Mouse (Mus musculus) forebrain, embryonic 13.5 days (tissue): ENCODE data around the gene Ndufb3. TPM values are rescaled to one million over a fixed set of nuclear protein-coding genes. Genes with fewer than 3 reads are reported as not detected.
"Not testable (repeated sequence)": the region's sequence is repeated elsewhere in the genome, so short reads cannot be mapped to it uniquely, and the experiment has no call there.

Experiments
- ATAC-seq: fragments of 200-750 bp; cut with Nextera tagmentation; 2 replicates; pipeline ENCODE4 v1.8.0; 2017
- H3K27ac ChIP-seq: fragments of 300-500 bp; sonication (generic); 2 replicates; pipeline ENCODE4 v1.5.1; 2015; ENCODE audit warnings: inconsistent platforms, mild to moderate bottlenecking, moderate library complexity
- H3K27me3 ChIP-seq: fragments of 300-500 bp; sonication (generic); 2 replicates; pipeline ENCODE4 v1.6.1; 2015; ENCODE audit warnings: mild to moderate bottlenecking, inconsistent platforms
- H3K36me3 ChIP-seq: fragments of 300-500 bp; sonication (generic); 2 replicates; pipeline ENCODE4 v1.6.1; 2015; ENCODE audit warnings: mild to moderate bottlenecking, inconsistent platforms; ENCODE audit not compliant: poor library complexity, severe bottlenecking
- H3K4me1 ChIP-seq: fragments of 300-500 bp; sonication (generic); 2 replicates; pipeline ENCODE4 v1.6.1; 2015; ENCODE audit warnings: inconsistent platforms
- H3K4me2 ChIP-seq: fragments of 300-500 bp; sonication (generic); 2 replicates; pipeline ENCODE4 v1.6.1; 2015; ENCODE audit warnings: inconsistent platforms, mild to moderate bottlenecking, moderate library complexity
- H3K4me3 ChIP-seq: fragments of 300-500 bp; sonication (generic); 2 replicates; pipeline ENCODE4 v1.5.1; 2015; ENCODE audit warnings: mild to moderate bottlenecking, inconsistent platforms
- H3K9ac ChIP-seq: fragments of 300-500 bp; sonication (generic); 2 replicates; pipeline ENCODE4 v1.6.1; 2015; ENCODE audit warnings: mild to moderate bottlenecking, inconsistent platforms
- H3K9me3 ChIP-seq: fragments of 300-500 bp; sonication (generic); replicated peaks from 2 replicates; pipeline ENCODE4 v1.6.1; 2016; ENCODE audit warnings: inconsistent platforms
- WGBS: fragments of 180-500 bp; shearing (Covaris S2); methylation state at CpG from one replicate; pipeline ENCODE4 v1.1.7; 2015; 5-methylcytosine and 5-hydroxymethylcytosine counted together
- polyA plus RNA-seq: library from polyadenylated mRNA; unstranded; fragments of >200 nt; fragmentation: Nextera tagmentation; extraction: Ambion mirVana; gene quantifications from 2 replicates; pipeline ENCODE4 v1.2.1, GENCODE M21; 2015

Gene Ndufb3
- polyA plus RNA-seq, 1 experiment from 2014 or later: 206 TPM

DNA sequence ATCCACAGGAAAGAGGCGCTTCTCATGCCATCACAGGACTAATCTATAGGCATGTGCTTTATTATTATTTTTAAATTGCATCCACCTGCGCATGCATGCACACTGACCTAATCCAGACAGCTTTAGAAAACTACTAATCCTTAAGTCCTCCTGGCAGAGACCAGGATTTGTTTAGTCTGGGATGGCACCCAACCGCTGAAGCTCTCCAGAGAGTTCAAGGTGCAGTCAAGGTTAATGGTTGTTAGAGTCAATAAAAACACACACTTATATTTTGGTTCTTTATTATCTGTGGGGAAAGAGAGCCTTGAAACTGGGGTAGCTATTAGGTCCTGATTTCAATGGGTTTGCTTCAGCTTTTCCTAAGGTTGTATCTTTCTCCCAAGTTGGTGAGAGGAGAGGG lies 35.1 kb downstream of the Ndufb3 start:
- Histone ChIP-seq H3K4me2 (no peak overlapping the region), H3K9me3 (no peaks in the 10 kb centered on the region), H3K27ac (no peak overlapping the region), H3K9ac (no peak overlapping the region), H3K36me3 (no peaks in the 10 kb centered on the region), H3K4me1 (0 out of 2 replicates have a peak, but pooled peaks cover 4% of the 10 kb centered on the region), H3K4me3 (no peak overlapping the region), H3K27me3 (no peaks in the 10 kb centered on the region)
- 85% methylated on average over 3 of the region's 3 CpGs for WGBS
- no peak for ATAC-seq

DNA sequence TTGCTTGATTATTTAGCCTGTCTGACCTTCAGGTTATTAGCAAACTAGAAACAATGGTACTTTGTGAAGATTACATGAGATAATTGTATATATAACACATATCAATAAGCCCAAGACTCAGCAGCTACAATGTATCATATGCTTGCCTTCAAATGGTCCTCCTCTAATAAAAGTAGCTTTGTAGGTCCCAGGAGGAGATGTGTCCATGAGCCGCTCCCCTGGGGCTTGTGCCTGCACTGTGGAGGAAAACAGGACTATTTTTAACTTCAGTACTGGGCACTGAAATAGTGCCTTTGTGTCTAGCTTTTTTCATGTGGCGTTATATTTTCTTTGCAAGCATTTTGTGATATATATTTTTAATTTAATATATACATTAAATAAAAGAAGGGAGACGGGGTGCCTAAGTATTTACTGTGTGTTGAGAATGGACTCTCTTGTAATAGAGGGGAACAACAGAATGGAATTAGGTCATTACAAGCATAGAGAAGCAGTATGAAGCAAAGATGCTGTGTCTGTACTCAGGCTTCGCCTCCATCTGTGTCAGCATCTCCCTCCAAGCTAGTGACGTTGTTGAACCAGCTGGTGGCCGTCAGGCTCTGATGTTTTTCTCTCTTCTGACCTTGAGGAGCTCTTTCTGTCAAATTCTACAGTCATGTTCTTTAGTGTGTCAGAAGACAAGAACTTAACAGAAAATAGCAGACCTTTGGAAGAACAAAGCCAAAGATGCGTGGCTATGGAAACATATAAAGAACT lies 36.0 kb downstream of the Ndufb3 start:
- no peak overlapping the region for H3K27ac ChIP-seq
- H3K36me3 ChIP-seq: no peaks in the 10 kb centered on the region
- H3K27me3 ChIP-seq: no peaks in the 10 kb centered on the region
- H3K4me2 ChIP-seq: no peak overlapping the region
- H3K4me3 ChIP-seq: no peak overlapping the region
- no peak for ATAC-seq
- H3K9me3 ChIP-seq: no peaks in the 10 kb centered on the region
- 72% methylated on average over 7 of the region's 7 CpGs for WGBS
- H3K4me1 ChIP-seq: 0 out of 2 replicates have a peak, but pooled peaks cover 2% of the 10 kb centered on the region
- no peak overlapping the region for H3K9ac ChIP-seq

DNA sequence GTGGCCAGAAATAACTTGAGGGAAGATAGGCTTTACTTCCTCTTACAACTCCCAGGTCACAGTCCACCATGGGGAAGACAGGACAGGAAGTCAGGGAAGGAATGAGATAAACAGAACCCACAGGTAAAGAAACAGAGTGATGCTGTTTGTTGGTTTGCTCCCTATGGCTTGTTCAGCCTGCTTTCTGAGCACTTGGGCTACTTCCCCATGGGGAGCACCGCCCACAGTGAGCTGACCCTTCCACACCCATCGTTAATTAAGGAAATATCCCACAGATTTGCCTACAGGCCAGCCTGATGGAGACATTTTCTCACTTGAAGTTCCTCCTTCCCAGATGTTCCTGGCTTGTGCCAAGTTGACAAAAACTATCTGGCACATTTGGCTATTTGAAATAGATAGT lies 42.7 kb downstream of the Ndufb3 start:
- not testable (repeated sequence) for H3K4me3 ChIP-seq, H3K27ac ChIP-seq, H3K9ac ChIP-seq, H3K27me3 ChIP-seq, H3K9me3 ChIP-seq, H3K36me3 ChIP-seq, ATAC-seq, H3K4me1 ChIP-seq, H3K4me2 ChIP-seq
- WGBS: 82% methylated on average over 2 of the region's 2 CpGs

Other genes with a start within 250 kb of the Ndufb3 start
- 441 and 458 TPM in 2 replicates for gene Bzw1, start 193.5 kb upstream of the Ndufb3 start, polyA plus RNA-seq
- 165 and 177 TPM in 2 replicates for gene Clk1, start 162.3 kb upstream of the Ndufb3 start, polyA plus RNA-seq
- gene Nif3l1, start 141.2 kb upstream of the Ndufb3 start, polyA plus RNA-seq: 64.1 and 64.8 TPM in 2 replicates
- 54.2 and 54.6 TPM in 2 replicates for gene Ppil3, start 140.9 kb upstream of the Ndufb3 start, polyA plus RNA-seq
- gene Orc2, start 81.3 kb upstream of the Ndufb3 start, polyA plus RNA-seq: 34.0 and 40.1 TPM in 2 replicates
- gene Fam126b, start 61 bp upstream of the Ndufb3 start, polyA plus RNA-seq: 10.8 TPM in 2 replicates
- not detected in 2 replicates for gene Als2cr12, start 109.6 kb downstream of the Ndufb3 start, polyA plus RNA-seq
- gene Cflar, start 125.1 kb downstream of the Ndufb3 start, polyA plus RNA-seq: 17.1 and 22.8 TPM in 2 replicates
- gene Casp8, start 209.0 kb downstream of the Ndufb3 start, polyA plus RNA-seq: 6.3 and 7.2 TPM in 2 replicates